In the genomic region with DNA sequence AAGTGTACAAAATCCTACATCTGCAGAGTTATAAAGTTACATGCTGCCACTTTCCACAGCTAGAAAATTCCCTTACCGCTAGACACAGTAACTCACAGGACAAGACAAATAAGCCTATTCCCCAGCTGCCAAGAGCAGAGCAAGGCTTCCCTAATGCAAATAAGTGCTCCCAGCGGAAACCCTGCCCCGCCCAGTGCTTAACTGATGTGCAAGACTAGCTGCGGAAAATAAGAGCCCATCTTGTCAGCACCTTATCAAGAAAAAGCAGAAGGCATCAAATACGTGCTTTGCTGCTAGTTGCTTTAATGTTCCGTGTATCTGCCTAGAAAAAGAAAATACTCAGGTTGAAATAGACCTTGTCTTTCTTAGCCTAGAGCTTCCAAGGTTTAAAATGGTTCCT, we compare ENCODE assay signal across 17 mouse cellular contexts. TPM values are rescaled to one million over a fixed set of nuclear protein-coding genes. Genes with fewer than 3 reads are reported as not detected.
DNase-seq lines count a peak whose midpoint lies in the region; ATAC-seq and TF ChIP-seq lines count a peak whose summit lies in the region.
"Had no signal": no experiment of that assay in that cellular context is flagged by ENCODE, and none has a peak within 500 bp of the region (broad histone marks: within the 10 kb centered on the region; RNA-seq: fewer than 3 reads in every experiment).

No protein-coding gene starts in this region.

- H3K4me1 ChIP-seq in midbrain, embryonic 14.5 days (ENCODE audit: control insufficient read depth, insufficient read depth, low read length) = no peaks in the 10 kb centered on the region; the same call in 1 of the 2 replicates
- H3K4me1 ChIP-seq in midbrain, embryonic 13.5 days (replicated peaks) = peaks cover 10% of the 10 kb centered on the region; the same call in 1 of the 2 replicates
- H3K4me1 ChIP-seq: limb, embryonic 12.5 days; neural tube, embryonic 12.5 days; stomach, embryonic 15.5 days had no signal

- TF ChIP-seq CTCF in layer of hippocampus, adult 2 months (conservative IDR thresholded peaks at IDR 0.05) = no peak

- ATAC-seq in midbrain, embryonic 14.5 days (ENCODE audit: low FRiP score, low TSS enrichment) = no peak
- ATAC-seq in midbrain, embryonic 13.5 days = no peak
- peak; percentile 74 for ATAC-seq in erythroid progenitor cell, adult 5-6 weeks (replicated peaks; ENCODE audit: low FRiP score, poor library complexity, severe bottlenecking)
- peak; percentile 58 for ATAC-seq in megakaryocyte progenitor cell, adult 5-6 weeks (replicated peaks; ENCODE audit: poor library complexity)
- ATAC-seq: lung, postnatal 0 days had no signal

- H3K4me3 ChIP-seq in midbrain, embryonic 14.5 days (replicated peaks; ENCODE audit: low read depth, low read length) = no peak overlapping the region
- no peak overlapping the region for H3K4me3 ChIP-seq in midbrain, embryonic 13.5 days (replicated peaks)
- H3K4me3 ChIP-seq in layer of hippocampus, adult 2 months = no peak overlapping the region
- H3K4me3 ChIP-seq: limb, embryonic 12.5 days; neural tube, embryonic 12.5 days; stomach, embryonic 15.5 days had no signal

- no peak overlapping the region for H3K9ac ChIP-seq in midbrain, embryonic 14.5 days (replicated peaks; ENCODE audit: low read length)
- H3K9ac ChIP-seq in midbrain, embryonic 13.5 days (replicated peaks) = no peak overlapping the region
- H3K9ac ChIP-seq: limb, embryonic 12.5 days; neural tube, embryonic 12.5 days; stomach, embryonic 15.5 days had no signal

- no peaks in the 10 kb centered on the region for H3K9me3 ChIP-seq in midbrain, embryonic 14.5 days (ENCODE audit: control insufficient read depth, low read length)
- H3K9me3 ChIP-seq in midbrain, embryonic 13.5 days = no peaks in the 10 kb centered on the region
- H3K9me3 ChIP-seq: limb, embryonic 12.5 days; neural tube, embryonic 12.5 days; stomach, embryonic 15.5 days had no signal

- DNase-seq in midbrain, embryonic 14.5 days = peak; percentile 41
- DNase-seq in MEL-GATA-1-ER (ENCODE audit: extremely low read depth, low read depth) = peak; percentile 85
- no peak for DNase-seq in layer of hippocampus, adult 2 months (ENCODE audit: low spot score in 2 of 2)
- DNase-seq in urinary bladder, postnatal 10 days (ENCODE audit: low spot score) = no peak
- no peak for DNase-seq in layer of hippocampus, adult 9-10 months (ENCODE audit: low spot score)
- DNase-seq: adrenal gland, postnatal 14 days; cerebellum, adult 9-11 months; kidney, adult 8-10 months had no signal

- no peak overlapping the region for H3K4me2 ChIP-seq in midbrain, embryonic 14.5 days (ENCODE audit: low read length)
- no peak overlapping the region for H3K4me2 ChIP-seq in midbrain, embryonic 13.5 days (replicated peaks)
- H3K4me2 ChIP-seq: heart, embryonic 11.5 days; limb, embryonic 12.5 days; neural tube, embryonic 12.5 days; stomach, embryonic 15.5 days had no signal

- H3K36me3 ChIP-seq in midbrain, embryonic 14.5 days (ENCODE audit: control insufficient read depth, insufficient read depth, low read length) = no peaks in the 10 kb centered on the region
- H3K36me3 ChIP-seq in midbrain, embryonic 13.5 days = no peaks in the 10 kb centered on the region
- H3K36me3 ChIP-seq: limb, embryonic 12.5 days; neural tube, embryonic 12.5 days; stomach, embryonic 15.5 days had no signal

- 32% methylated on average over 6 of the region's 6 CpGs for WGBS in midbrain, embryonic 14.5 days
- WGBS in midbrain, embryonic 13.5 days = 25% methylated on average over 6 of the region's 6 CpGs

- no peaks in the 10 kb centered on the region for H3K27me3 ChIP-seq in midbrain, embryonic 14.5 days (ENCODE audit: control insufficient read depth, insufficient read depth, low read length)
- no peaks in the 10 kb centered on the region for H3K27me3 ChIP-seq in midbrain, embryonic 13.5 days
- H3K27me3 ChIP-seq: limb, embryonic 12.5 days; neural tube, embryonic 12.5 days; stomach, embryonic 15.5 days had no signal

- no peak overlapping the region for H3K27ac ChIP-seq in midbrain, embryonic 14.5 days (replicated peaks; ENCODE audit: low read depth, low read length)
- H3K27ac ChIP-seq in midbrain, embryonic 13.5 days = no peak overlapping the region
- H3K27ac ChIP-seq in layer of hippocampus, adult 2 months = no peak overlapping the region
- H3K27ac ChIP-seq: limb, embryonic 12.5 days; neural tube, embryonic 12.5 days; stomach, embryonic 15.5 days had no signal

RNA-seq across cellular contexts. Expression of gene Slc25a43, which starts 2.2 kb away (rescaled TPM):
- 0.65 and 0.71 TPM in 2 replicates for polyA plus RNA-seq in midbrain, embryonic 14.5 days (2014; fragmentation: Nextera tagmentation; extraction: Ambion mirVana)
- polyA plus RNA-seq in midbrain, embryonic 13.5 days (2015; fragmentation: Nextera tagmentation; extraction: Ambion mirVana) = 0.63 and 0.78 TPM in 2 replicates
- not detected in 2 replicates for total RNA-seq in erythroid progenitor cell, adult 5-6 weeks (2015; ENCODE audit: low replicate concordance)
- total RNA-seq in erythroid progenitor cell, adult 5-6 weeks (2017; ENCODE audit: low replicate concordance) = not detected in 2 replicates
- total RNA-seq in megakaryocyte progenitor cell, adult 5-6 weeks (2015) = 3.1 and 3.2 TPM in 2 replicates
- total RNA-seq in megakaryocyte progenitor cell, adult 5-6 weeks (2017) = 0.74 and 1.8 TPM in 2 replicates
- under 1 TPM in 1 of 2 experiments, not detected in 1; 0.44 TPM for total RNA-seq in layer of hippocampus, adult 2 months (2021)
- total RNA-seq: heart, postnatal 25 days had no signal

RNA-seq across cellular contexts. Expression of gene Slc25a5, which starts 54.2 kb away (rescaled TPM):
- polyA plus RNA-seq in midbrain, embryonic 14.5 days (2014; fragmentation: Nextera tagmentation; extraction: Ambion mirVana) = 552 and 571 TPM in 2 replicates
- polyA plus RNA-seq in midbrain, embryonic 13.5 days (2015; fragmentation: Nextera tagmentation; extraction: Ambion mirVana) = 594 and 615 TPM in 2 replicates
- total RNA-seq in erythroid progenitor cell, adult 5-6 weeks (2015; ENCODE audit: low replicate concordance) = 208 and 285 TPM in 2 replicates
- 144 and 176 TPM in 2 replicates for total RNA-seq in erythroid progenitor cell, adult 5-6 weeks (2017; ENCODE audit: low replicate concordance)
- 1,266 and 1,295 TPM in 2 replicates for total RNA-seq in megakaryocyte progenitor cell, adult 5-6 weeks (2015)
- 902 and 1,027 TPM in 2 replicates for total RNA-seq in megakaryocyte progenitor cell, adult 5-6 weeks (2017)
- total RNA-seq in layer of hippocampus, adult 2 months (2021) = 100 to 1,000 TPM; 325 to 333 TPM

Comparison
In these comparisons a context has a peak if more than half of its experiments do, and no peak if none do; other contexts are left out.
1. ATAC-seq: peak in erythroid progenitor cell, adult 5-6 weeks (single experiment) and megakaryocyte progenitor cell, adult 5-6 weeks (single experiment); none in midbrain, embryonic 14.5 days (single experiment) and midbrain, embryonic 13.5 days (single experiment).
2. DNase-seq: peak in midbrain, embryonic 14.5 days (single experiment) and MEL-GATA-1-ER (single experiment); none in layer of hippocampus, adult 2 months (0 of 2), urinary bladder, postnatal 10 days (single experiment) and layer of hippocampus, adult 9-10 months (single experiment).